Mouse (Mus musculus): ENCODE data around the gene Npcd. TPM values are rescaled to one million over a fixed set of nuclear protein-coding genes. Genes with fewer than 3 reads are reported as not detected.
"Not testable (repeated sequence)": the region's sequence is repeated elsewhere in the genome, so short reads cannot be mapped to it uniquely, and the experiment has no call there.

Npcd gene
- polyA plus RNA-seq, 1 experiment from 2014 or later, result not detected

GRCm38 (mm10) chr15:79827061-79827777 is 6.8 kb downstream of the Npcd start:
- Histone ChIP-seq H3K4me3 (no peak overlapping the region), H3K27me3 (replicated peaks; ENCODE audit: low read depth, poor library complexity, severe bottlenecking) (no peaks in the 10 kb centered on the region), H3K4me1 (peaks cover 71% of the 10 kb centered on the region), H3K27ac (replicated peaks) (no peak overlapping the region), H3K9me3 (no peaks in the 10 kb centered on the region), H3K36me3 (replicated peaks) (peaks cover 66% of the 10 kb centered on the region)
- DNase-seq (ENCODE audit: low spot score), result no peak
- 93% methylated on average over 14 of the region's 14 CpGs for WGBS

GRCm38 (mm10) chr15:79826221-79826935 is 7.7 kb downstream of the Npcd start:
- Histone ChIP-seq H3K27me3 (replicated peaks; ENCODE audit: low read depth, poor library complexity, severe bottlenecking) (no peaks in the 10 kb centered on the region), H3K4me1 (peaks cover 65% of the 10 kb centered on the region), H3K36me3 (replicated peaks) (peaks cover 60% of the 10 kb centered on the region), H3K9me3 (no peaks in the 10 kb centered on the region), H3K4me3 (no peak overlapping the region), H3K27ac (replicated peaks) (no peak overlapping the region)
- 84% methylated on average over 9 of the region's 9 CpGs for WGBS
- no peak for DNase-seq (ENCODE audit: low spot score)

DNA sequence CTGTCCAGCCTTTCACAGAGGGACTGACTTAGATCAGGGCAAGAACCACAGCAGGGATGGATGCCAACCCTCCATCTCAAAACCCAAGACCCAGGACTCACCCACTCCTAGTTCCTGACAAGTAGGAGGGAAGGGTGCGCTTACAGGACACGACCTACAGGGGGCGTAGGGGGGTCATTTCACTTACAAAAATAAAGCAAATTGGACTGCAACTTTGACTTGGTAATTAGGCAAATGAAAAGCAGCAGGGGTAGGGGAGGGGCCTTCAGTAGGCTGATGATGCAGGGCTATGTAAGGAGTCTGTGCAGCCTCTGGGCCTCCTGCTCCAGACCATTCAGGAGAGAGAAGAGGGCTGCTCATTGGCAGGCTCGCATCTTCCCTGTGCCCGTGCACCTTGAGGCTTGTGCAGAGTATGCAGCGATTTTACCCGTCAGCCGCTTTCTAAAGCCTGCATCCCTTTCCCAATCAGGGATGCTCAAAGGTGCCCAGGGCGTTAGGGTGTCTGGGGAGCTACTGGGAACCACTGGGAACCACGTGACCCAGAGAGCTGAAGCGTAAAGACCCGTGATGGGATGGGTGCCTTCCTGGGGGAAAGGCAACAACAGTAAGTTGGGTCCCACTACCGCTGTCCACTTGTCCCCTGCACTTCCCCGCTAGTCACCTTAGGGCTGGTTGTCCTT is 8.8 kb downstream of the Npcd start:
- H3K27me3 ChIP-seq (replicated peaks; ENCODE audit: low read depth, poor library complexity, severe bottlenecking), result no peaks in the 10 kb centered on the region
- peak; percentile 62 for DNase-seq (ENCODE audit: low spot score)
- no peaks in the 10 kb centered on the region for H3K9me3 ChIP-seq
- peaks cover 57% of the 10 kb centered on the region for H3K36me3 ChIP-seq (replicated peaks)
- H3K4me3 ChIP-seq, result no peak overlapping the region
- WGBS, result 57% methylated on average over 14 of the region's 14 CpGs
- peaks cover 59% of the 10 kb centered on the region for H3K4me1 ChIP-seq
- no peak overlapping the region for H3K27ac ChIP-seq (replicated peaks)

DNA sequence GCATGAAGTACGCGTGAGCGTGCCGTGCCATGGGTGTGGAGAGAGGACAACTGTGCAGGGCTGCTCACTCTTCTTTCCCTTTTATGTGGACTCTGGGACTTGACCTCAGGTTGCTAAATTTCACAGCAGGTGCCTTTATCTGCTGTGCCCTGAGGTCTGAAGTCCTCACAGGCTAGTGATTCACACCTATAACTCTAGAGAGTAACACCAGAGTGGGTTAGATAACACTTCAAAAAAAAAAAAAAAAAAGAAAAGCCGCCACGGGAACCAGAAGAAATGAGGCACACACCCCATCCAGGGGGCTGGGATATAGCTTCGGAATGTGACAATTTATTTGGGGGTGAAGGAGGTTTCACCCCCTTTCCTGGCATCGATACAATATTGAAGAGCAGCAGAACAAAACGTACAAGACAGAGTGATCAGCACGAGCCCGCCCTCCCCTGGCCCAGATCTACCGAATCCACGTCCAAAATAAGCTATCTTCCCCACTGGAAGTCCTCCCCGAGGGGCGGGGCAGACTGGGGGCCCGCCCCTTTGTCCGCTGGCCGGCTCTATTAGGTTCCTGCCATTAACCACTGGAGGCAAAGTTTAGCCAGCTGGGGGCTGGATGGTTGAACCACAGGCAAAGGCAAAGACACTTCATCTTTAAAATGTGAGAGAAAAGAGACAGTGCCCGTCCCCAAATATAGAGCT is 10.3 kb downstream of the Npcd start:
- whole genome bisulfite sequencing, result 73% methylated on average over 19 of the region's 19 CpGs
- peak; percentile 41 for DNase-seq (ENCODE audit: low spot score)
- H3K36me3 ChIP-seq (replicated peaks), result peaks cover 53% of the 10 kb centered on the region

DNA sequence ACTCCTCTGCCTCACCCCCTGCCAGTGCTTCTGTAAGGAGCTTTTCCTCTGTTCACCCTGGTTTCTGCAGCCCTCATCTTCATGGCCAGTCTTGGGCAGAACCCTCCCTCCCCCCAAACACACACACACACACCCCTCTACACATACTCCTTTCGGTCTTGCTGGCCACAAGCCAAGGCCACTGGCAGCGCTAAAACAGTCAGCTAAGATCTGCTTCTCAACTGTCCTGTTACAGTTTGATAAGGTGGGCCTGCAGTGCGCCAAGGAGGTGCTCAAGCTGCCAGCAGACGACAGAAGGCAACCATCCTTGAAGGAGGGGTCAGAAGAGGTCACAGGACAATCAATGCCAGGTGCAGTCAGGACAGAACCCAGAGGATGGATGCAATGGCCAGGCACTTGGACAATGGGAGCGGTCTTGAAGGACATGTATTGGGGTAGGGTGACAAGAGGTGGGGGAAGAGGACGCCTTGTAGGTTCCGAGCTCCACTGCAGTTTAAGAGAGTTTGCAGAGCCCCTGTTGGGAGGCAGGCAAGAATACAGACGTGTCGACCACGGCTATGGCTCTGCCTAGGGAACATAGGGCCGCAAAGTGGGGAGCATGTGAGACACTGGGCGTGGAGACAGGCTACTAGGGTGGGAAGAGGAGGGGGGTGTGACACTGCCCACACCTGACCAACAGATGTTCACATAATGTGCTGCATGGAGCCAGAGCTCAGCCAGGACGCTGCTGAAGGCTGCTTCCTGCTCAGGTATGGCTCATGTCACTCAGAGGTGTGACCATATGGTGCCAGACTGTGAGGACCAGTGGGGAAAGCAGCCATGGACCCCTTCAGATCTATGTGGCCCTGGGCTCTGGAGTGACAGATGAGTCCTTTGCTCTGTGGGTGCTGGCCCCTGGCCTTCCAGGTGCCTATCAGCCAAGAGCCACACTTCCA is 11.5 kb downstream of the Npcd start:
- 74% methylated on average over 13 of the region's 13 CpGs for WGBS
- Histone ChIP-seq H3K27me3 (replicated peaks; ENCODE audit: low read depth, poor library complexity, severe bottlenecking) (no peaks in the 10 kb centered on the region), H3K4me3 (no peak overlapping the region), H3K9me3 (peaks cover 6% of the 10 kb centered on the region), H3K4me1 (peaks cover 35% of the 10 kb centered on the region), H3K27ac (replicated peaks) (no peak overlapping the region), H3K36me3 (replicated peaks) (peaks cover 41% of the 10 kb centered on the region)
- DNase-seq (ENCODE audit: low spot score), result no peak

More for the DNA sequence above, 10.3 kb downstream of the Npcd start:
- Histone ChIP-seq H3K27ac (replicated peaks) (no peak overlapping the region), H3K4me1 (peaks cover 44% of the 10 kb centered on the region), H3K9me3 (peaks cover under 1% of the 10 kb centered on the region; the same call in 1 of the 2 replicates), H3K27me3 (replicated peaks; ENCODE audit: low read depth, poor library complexity, severe bottlenecking) (no peaks in the 10 kb centered on the region), H3K4me3 (no peak overlapping the region)

GRCm38 (mm10) chr15:79818325-79818724 is 15.7 kb downstream of the Npcd start:
- H3K4me3 ChIP-seq, result no peak overlapping the region
- no peaks in the 10 kb centered on the region for H3K27me3 ChIP-seq (replicated peaks; ENCODE audit: low read depth, poor library complexity, severe bottlenecking)
- peaks cover 6% of the 10 kb centered on the region for H3K9me3 ChIP-seq
- H3K27ac ChIP-seq (replicated peaks), result no peak overlapping the region
- peaks cover 10% of the 10 kb centered on the region for H3K36me3 ChIP-seq (replicated peaks)
- H3K4me1 ChIP-seq, result peaks cover 14% of the 10 kb centered on the region
- 82% methylated on average over 4 of the region's 4 CpGs for WGBS
- no peak for DNase-seq (ENCODE audit: low spot score)

DNA sequence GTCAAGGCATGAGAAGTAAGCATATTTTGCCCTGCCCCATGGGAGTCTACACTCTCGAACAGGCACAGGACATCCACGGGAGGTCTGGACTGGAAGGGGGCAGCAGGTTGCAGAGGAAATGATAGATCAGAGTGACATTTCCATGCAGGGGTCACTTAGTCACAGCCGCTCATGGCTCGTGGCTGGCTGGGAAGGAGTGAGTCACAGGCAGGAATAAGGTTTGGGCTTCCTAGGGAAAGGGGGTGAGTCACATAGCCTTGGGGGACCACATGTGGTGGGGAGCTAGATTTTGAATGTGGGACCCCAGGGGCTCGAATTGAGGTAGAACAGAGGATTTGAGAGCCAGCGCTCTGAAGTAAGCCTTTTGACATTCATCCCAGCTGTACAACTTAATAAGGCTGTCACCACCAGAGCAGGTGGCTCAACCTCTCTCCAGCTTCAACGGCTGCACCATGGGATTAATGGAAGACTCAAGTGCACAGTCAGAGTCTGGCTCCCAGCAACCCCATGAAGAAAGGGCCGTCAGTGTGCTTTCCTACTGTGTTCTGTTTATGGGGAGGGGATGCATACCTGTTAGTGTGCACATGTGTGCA is 20.3 kb downstream of the Npcd start:
- WGBS, result 53% methylated on average over 8 of the region's 8 CpGs
- H3K36me3 ChIP-seq (replicated peaks), result no peaks in the 10 kb centered on the region
- peaks cover 3% of the 10 kb centered on the region; the same call in 1 of the 2 replicates for H3K4me1 ChIP-seq

GRCm38 (mm10) chr15:79812840-79813239 is 21.2 kb downstream of the Npcd start:
- H3K9me3 ChIP-seq, H3K4me3 ChIP-seq: not testable (repeated sequence)
- 72% methylated on average over 2 of the region's 2 CpGs for WGBS

More for the DNA sequence above, 20.3 kb downstream of the Npcd start:
- H3K9me3 ChIP-seq, result peaks cover 6% of the 10 kb centered on the region
- H3K27ac ChIP-seq (replicated peaks), result no peak overlapping the region
- no peak for DNase-seq (ENCODE audit: low spot score)
- H3K27me3 ChIP-seq (replicated peaks; ENCODE audit: low read depth, poor library complexity, severe bottlenecking), result peaks cover 25% of the 10 kb centered on the region
- H3K4me3 ChIP-seq, result no peak overlapping the region

GRCm38 (mm10) chr15:79810997-79811396 is 23.0 kb downstream of the Npcd start:
- no peaks in the 10 kb centered on the region for H3K9me3 ChIP-seq
- H3K4me1 ChIP-seq, result peaks cover 3% of the 10 kb centered on the region; the same call in 1 of the 2 replicates
- no peak overlapping the region for H3K27ac ChIP-seq (replicated peaks)
- no peak overlapping the region for H3K4me3 ChIP-seq
- H3K27me3 ChIP-seq (replicated peaks; ENCODE audit: low read depth, poor library complexity, severe bottlenecking), result peaks cover 51% of the 10 kb centered on the region
- no peak for DNase-seq (ENCODE audit: low spot score)
- 69% methylated on average over 4 of the region's 4 CpGs for WGBS
- no peaks in the 10 kb centered on the region for H3K36me3 ChIP-seq (replicated peaks)

More at GRCm38 (mm10) chr15:79812840-79813239, 21.2 kb downstream of the Npcd start:
- DNase-seq (ENCODE audit: low spot score); H3K4me1 ChIP-seq; H3K27ac ChIP-seq (replicated peaks); H3K36me3 ChIP-seq (replicated peaks): not testable (repeated sequence)
- H3K27me3 ChIP-seq (replicated peaks; ENCODE audit: low read depth, poor library complexity, severe bottlenecking), result peaks cover 32% of the 10 kb centered on the region

DNA sequence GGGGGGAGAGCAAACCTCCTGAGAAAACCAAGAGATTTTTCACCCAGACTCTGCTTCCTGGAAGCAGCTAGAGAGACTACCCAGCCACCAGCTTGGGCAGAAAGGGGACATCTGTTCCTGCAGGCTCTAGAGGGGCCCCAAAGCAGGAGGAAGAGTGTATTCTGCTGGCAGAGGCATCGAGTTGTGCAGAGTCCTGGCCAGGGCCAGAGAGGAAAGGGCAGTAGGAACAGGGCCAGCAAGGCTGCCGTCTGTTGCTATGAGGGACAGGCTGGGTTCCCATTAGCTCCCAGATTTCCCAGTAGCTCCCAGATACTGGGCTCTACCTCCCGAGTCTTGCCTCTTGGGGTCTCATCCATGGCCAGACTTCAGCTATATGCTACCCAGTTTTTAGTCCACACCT is 24.0 kb downstream of the Npcd start:
- H3K4me1 ChIP-seq, result peaks cover 3% of the 10 kb centered on the region
- no peaks in the 10 kb centered on the region for H3K9me3 ChIP-seq
- H3K27me3 ChIP-seq (replicated peaks; ENCODE audit: low read depth, poor library complexity, severe bottlenecking), result peaks cover 60% of the 10 kb centered on the region
- no peak overlapping the region for H3K27ac ChIP-seq (replicated peaks)
- 71% methylated on average over 3 of the region's 3 CpGs for WGBS
- no peaks in the 10 kb centered on the region for H3K36me3 ChIP-seq (replicated peaks)
- DNase-seq (ENCODE audit: low spot score), result no peak
- H3K4me3 ChIP-seq, result no peak overlapping the region

DNA sequence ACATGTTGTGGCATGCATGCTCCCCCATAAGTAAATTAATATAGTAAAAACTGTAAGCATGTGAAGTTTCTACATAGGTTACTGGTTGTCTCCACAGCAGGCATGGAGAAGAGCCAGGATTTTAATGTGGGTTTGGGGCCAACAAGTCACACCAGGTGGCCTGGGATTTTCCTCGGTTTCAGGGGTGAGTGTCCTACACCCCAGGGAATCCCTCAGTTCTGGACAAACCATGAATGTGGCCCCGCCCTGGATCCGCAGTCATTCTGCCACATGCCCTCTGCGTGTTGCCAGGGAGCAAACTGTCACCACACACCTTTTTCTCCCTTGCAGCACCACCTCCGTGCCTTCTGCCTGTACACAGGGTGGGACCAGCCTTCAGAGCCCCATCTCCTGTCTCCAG is 25.4 kb downstream of the Npcd start:
- DNase-seq (ENCODE audit: low spot score), result no peak
- H3K27me3 ChIP-seq (replicated peaks; ENCODE audit: low read depth, poor library complexity, severe bottlenecking), result peaks cover 74% of the 10 kb centered on the region
- peaks cover 17% of the 10 kb centered on the region for H3K4me1 ChIP-seq
- WGBS, result 56% methylated on average over 5 of the region's 5 CpGs
- H3K4me3 ChIP-seq, result no peak overlapping the region
- H3K27ac ChIP-seq (replicated peaks), result no peak overlapping the region
- H3K36me3 ChIP-seq (replicated peaks), result no peaks in the 10 kb centered on the region
- H3K9me3 ChIP-seq, result no peaks in the 10 kb centered on the region

All from embryonic facial prominence, embryonic 10.5 days (tissue).